Mouse (Mus musculus): Measurements from ENCODE around the gene Pus7l. TPM values are rescaled to one million over a fixed set of nuclear protein-coding genes. Genes with fewer than 3 reads are reported as not detected.

The Pus7l gene
- total and polyA plus RNA-seq, 3 experiments: 33.2 to 51.2 (median 40.6) TPM

- TF ChIP-seq GATA1 (IDR thresholded peaks at IDR 0.05; ENCODE audit: low read depth, low read length): peak; percentile 66
Measured at GRCm38 (mm10) chr15:94480248-94480647, 63.1 kb downstream of the Pus7l start (continued).

DNA sequence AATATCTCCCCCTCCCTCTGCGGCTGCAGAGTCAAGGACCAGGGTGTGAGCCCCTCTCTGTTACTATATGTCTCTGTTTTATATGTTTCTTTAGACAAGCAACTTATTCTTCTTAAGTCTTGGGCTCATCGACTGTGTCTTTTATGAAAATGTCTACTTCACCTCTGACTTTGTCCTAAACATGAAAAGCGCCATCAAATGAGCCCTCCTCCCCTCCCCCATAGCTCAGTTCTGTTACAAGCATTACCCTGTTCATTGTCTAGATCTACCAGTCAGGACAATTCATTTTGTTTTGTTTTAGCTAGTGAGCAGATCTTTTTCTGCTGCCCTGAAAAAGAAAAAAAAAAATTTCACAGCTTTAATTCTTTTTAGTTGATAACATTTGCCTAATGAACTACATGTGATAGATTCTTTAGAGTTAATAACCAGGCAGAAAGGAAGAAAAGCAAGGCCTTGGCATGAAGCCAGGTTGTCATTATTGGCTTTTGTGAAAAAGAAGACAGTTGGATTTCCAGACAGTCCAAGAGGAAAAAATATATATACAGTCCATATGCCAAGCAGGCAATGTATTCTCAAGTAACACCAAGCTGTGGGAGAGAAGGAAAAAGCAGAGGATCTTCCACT lies 63.7 kb downstream of the Pus7l start:
- Histone ChIP-seq H3K79me2 (ENCODE audit: control insufficient read depth, insufficient read depth, low read length, poor library complexity) (no peaks in the 10 kb centered on the region), H3K4me1 (ENCODE audit: control insufficient read depth in 1 of 2, insufficient read depth in 2 of 2, low read length in 2 of 2) (peaks cover 35 to 38% of the 10 kb centered on the region in 2 experiments), H3K27me3 (ENCODE audit: control insufficient read depth in 1 of 2, insufficient read depth in 2 of 2, low read length in 2 of 2) (no peaks in the 10 kb centered on the region), H3K9me3 (replicated peaks; ENCODE audit: insufficient read depth, low read length) (no peaks in the 10 kb centered on the region), H3K9ac (ENCODE audit: control insufficient read depth, low read depth, low read length, poor library complexity, severe bottlenecking) (peak overlapping the region; percentile 69), H3K36me3 (ENCODE audit: control insufficient read depth in 1 of 2, insufficient read depth in 2 of 2, low read length in 2 of 2) (peaks cover 0 to 42% of the 10 kb centered on the region in 2 experiments; a peak in 2 of 4 replicates), H3K27ac (ENCODE audit: control insufficient read depth, low read depth, low read length) (peak overlapping the region; percentile 95), H3K4me3 (ENCODE audit: control insufficient read depth in 1 of 2, insufficient read depth in 1 of 2, low read depth in 2 of 2, low read length in 2 of 2) (peak overlapping the region; percentile 48 to 59)
- no peak for TF ChIP-seq POLR2AphosphoS2 (IDR thresholded peaks at IDR 0.05; ENCODE audit: low read length)
- TF ChIP-seq ZC3H11A (IDR thresholded peaks at IDR 0.05; ENCODE audit: low read depth, low read length): peak; percentile 11; the same call in 1 of the 2 replicates
- 0 out of 2 replicates have a peak, but pooled peaks have one; percentile 33 for TF ChIP-seq JUND (IDR thresholded peaks at IDR 0.05; ENCODE audit: low read depth, low read length)
- TF ChIP-seq RCOR1 (IDR thresholded peaks at IDR 0.05; ENCODE audit: low read depth, low read length): peak; percentile 37; the same call in 1 of the 2 replicates
- TF ChIP-seq TCF12 (IDR thresholded peaks at IDR 0.05; ENCODE audit: low read depth, low read length): peak; percentile 45
- TF ChIP-seq MEF2A (IDR thresholded peaks at IDR 0.05; ENCODE audit: extremely low read depth, insufficient replicate concordance, low read depth, low read length, poor library complexity, severe bottlenecking): no peak
- TF ChIP-seq ETS1 (IDR thresholded peaks at IDR 0.05; ENCODE audit: low read depth, low read length): peak; percentile 42; the same call in 1 of the 2 replicates
- TF ChIP-seq POLR2AphosphoS5 (IDR thresholded peaks at IDR 0.05; ENCODE audit: borderline replicate concordance, low read depth, low read length): no peak
- TF ChIP-seq HCFC1 (IDR thresholded peaks at IDR 0.05; ENCODE audit: low read depth, low read length): no peak
- peak; percentile 76 for TF ChIP-seq CHD2 (IDR thresholded peaks at IDR 0.05; ENCODE audit: low read length)
- TF ChIP-seq MXI1 (IDR thresholded peaks at IDR 0.05; ENCODE audit: low read depth, low read length): peak; percentile 60; the same call in 1 of the 2 replicates
- no peak for TF ChIP-seq USF1 (IDR thresholded peaks at IDR 0.05; ENCODE audit: low read depth, low read length)
- no peak; the same call in 1 of the 2 replicates for TF ChIP-seq TBP (IDR thresholded peaks at IDR 0.05; ENCODE audit: low read depth, low read length)
- TF ChIP-seq POLR2A (IDR thresholded peaks at IDR 0.05; ENCODE audit: control insufficient read depth in 1 of 2, insufficient read depth in 1 of 2, low read depth in 1 of 2, low read length in 2 of 2, poor library complexity in 1 of 2): no peak
- TF ChIP-seq SIN3A (IDR thresholded peaks at IDR 0.05; ENCODE audit: low read length): peak; percentile 60
- peak; percentile 52 for TF ChIP-seq MYC (IDR thresholded peaks at IDR 0.05; ENCODE audit: low read depth, low read length)
- no peak for TF ChIP-seq GABPA (IDR thresholded peaks at IDR 0.05; ENCODE audit: low read depth, low read length)
- TF ChIP-seq GATA1 (IDR thresholded peaks at IDR 0.05; ENCODE audit: low read depth, low read length): peak; percentile 13; the same call in 1 of the 2 replicates
- 0 out of 4 replicates have a peak, but pooled peaks of 1 of the 2 experiments have one; percentile 6 for TF ChIP-seq USF2 (IDR thresholded peaks at IDR 0.05; ENCODE audit: borderline replicate concordance in 1 of 2, insufficient read depth in 1 of 2, low read depth in 1 of 2, low read length in 2 of 2)
- TF ChIP-seq TAL1 (IDR thresholded peaks at IDR 0.05; ENCODE audit: low read length): no peak
- TF ChIP-seq BHLHE40 (IDR thresholded peaks at IDR 0.05; ENCODE audit: borderline replicate concordance, low read depth, low read length): peak; percentile 59
- TF ChIP-seq SMC3 (IDR thresholded peaks at IDR 0.05; ENCODE audit: low read depth, low read length): no peak
- TF ChIP-seq RAD21 (IDR thresholded peaks at IDR 0.05; ENCODE audit: low read depth, low read length): no peak
- no peak for TF ChIP-seq CTCF (IDR thresholded peaks at IDR 0.05 in 2 of 3, conservative IDR thresholded peaks at IDR 0.05 in 1 of 3; ENCODE audit: control insufficient read depth in 1 of 3, insufficient read depth in 1 of 3, low read depth in 2 of 3, low read length in 3 of 3, poor library complexity in 1 of 3, severe bottlenecking in 1 of 3)
- peak; percentile 54; the same call in 1 of the 2 replicates for TF ChIP-seq CHD1 (IDR thresholded peaks at IDR 0.05; ENCODE audit: low read depth, low read length)
- TF ChIP-seq KAT2A (conservative IDR thresholded peaks at IDR 0.05; ENCODE audit: low read depth, low read length): 0 out of 2 replicates have a peak, but pooled peaks have one; percentile 40
- peak in 1 of 2 experiments; percentile 64; a peak in 3 of 4 replicates for TF ChIP-seq EP300 (IDR thresholded peaks at IDR 0.05; ENCODE audit: low read depth in 1 of 2, low read length in 2 of 2)
- TF ChIP-seq ELF1 (IDR thresholded peaks at IDR 0.05; ENCODE audit: low read depth, low read length): no peak
- no peak; the same call in 1 of the 2 replicates for TF ChIP-seq MAFK (IDR thresholded peaks at IDR 0.05; ENCODE audit: borderline replicate concordance, low read depth, low read length)
- TF ChIP-seq ZNF384 (IDR thresholded peaks at IDR 0.05; ENCODE audit: low read depth, low read length): peak; percentile 82
- TF ChIP-seq NELFE (IDR thresholded peaks at IDR 0.05; ENCODE audit: low read depth, low read length): peak; percentile 21; the same call in 1 of the 2 replicates
- peak; percentile 25; the same call in 1 of the 2 replicates for TF ChIP-seq MYB (IDR thresholded peaks at IDR 0.05; ENCODE audit: low read depth, low read length)
- TF ChIP-seq NRF1 (IDR thresholded peaks at IDR 0.05; ENCODE audit: insufficient read depth, low read depth, low read length, poor library complexity, severe bottlenecking): 0 out of 2 replicates have a peak, but pooled peaks have one; percentile 5
- DNase-seq (ENCODE audit: low read depth, low spot score): peak; percentile 68

Data from MEL (cell line).